Mouse (Mus musculus): Measurements from ENCODE around the gene Ccdc8. TPM values are rescaled to one million over a fixed set of nuclear protein-coding genes. Genes with fewer than 3 reads are reported as not detected.
A peak's percentile ranks its signal among the peaks of the same experiment; 100 is the strongest.

Ccdc8 gene
- polyA plus RNA-seq, 1 experiment from 2014 or later: 15.7 TPM

GRCm38 (mm10) chr7:16974018-16974417 lies 18.5 kb upstream of the Ccdc8 start:
- no peak overlapping the region for H3K27ac ChIP-seq
- no peak for TF ChIP-seq CTCF (IDR thresholded peaks at IDR 0.05; ENCODE audit: low read depth)
- no peaks in the 10 kb centered on the region for H3K36me3 ChIP-seq (ENCODE audit: insufficient read depth, low read length)
- H3K9ac ChIP-seq (ENCODE audit: low read depth, low read length): no peak overlapping the region
- H3K4me2 ChIP-seq (ENCODE audit: low read length): no peak overlapping the region
- no peaks in the 10 kb centered on the region for H3K4me1 ChIP-seq (replicated peaks; ENCODE audit: insufficient read depth, low read length)
- 58% methylated on average over 6 of the region's 6 CpGs for WGBS
- DNase-seq (ENCODE audit: low spot score) (no peak), ATAC-seq (replicated peaks; ENCODE audit: low FRiP score, low read depth) (0 out of 2 replicates have a peak, but pooled peaks have one; percentile 46)
- no peak overlapping the region for H3K4me3 ChIP-seq (replicated peaks; ENCODE audit: low read depth, low read length)
- no peaks in the 10 kb centered on the region for H3K27me3 ChIP-seq (ENCODE audit: insufficient read depth, low read length)
- H3K9me3 ChIP-seq (replicated peaks; ENCODE audit: low read length): no peaks in the 10 kb centered on the region

- Histone ChIP-seq H3K27ac (no peak overlapping the region), H3K4me2 (ENCODE audit: low read length) (no peak overlapping the region), H3K9me3 (replicated peaks; ENCODE audit: low read length) (no peaks in the 10 kb centered on the region), H3K4me1 (replicated peaks; ENCODE audit: insufficient read depth, low read length) (peaks cover 6% of the 10 kb centered on the region; the same call in 1 of the 2 replicates), H3K36me3 (ENCODE audit: insufficient read depth, low read length) (no peaks in the 10 kb centered on the region), H3K4me3 (replicated peaks; ENCODE audit: low read depth, low read length) (no peak overlapping the region), H3K27me3 (ENCODE audit: insufficient read depth, low read length) (no peaks in the 10 kb centered on the region), H3K9ac (ENCODE audit: low read depth, low read length) (no peak overlapping the region)
- TF ChIP-seq CTCF (IDR thresholded peaks at IDR 0.05; ENCODE audit: low read depth): no peak
- ATAC-seq (replicated peaks; ENCODE audit: low FRiP score, low read depth) (no peak), DNase-seq (ENCODE audit: low spot score) (no peak)
- 46% methylated on average over 8 of the region's 8 CpGs for WGBS
Observed at GRCm38 (mm10) chr7:16976298-16976697, 16.2 kb upstream of the Ccdc8 start.

- H3K4me2 ChIP-seq (ENCODE audit: low read length): no peak overlapping the region
- no peaks in the 10 kb centered on the region for H3K36me3 ChIP-seq (ENCODE audit: insufficient read depth, low read length)
- no peak for TF ChIP-seq CTCF (IDR thresholded peaks at IDR 0.05; ENCODE audit: low read depth)
- H3K9ac ChIP-seq (ENCODE audit: low read depth, low read length): no peak overlapping the region
- H3K9me3 ChIP-seq (replicated peaks; ENCODE audit: low read length): no peaks in the 10 kb centered on the region
- no peaks in the 10 kb centered on the region for H3K27me3 ChIP-seq (ENCODE audit: insufficient read depth, low read length)
- no peak overlapping the region for H3K4me3 ChIP-seq (replicated peaks; ENCODE audit: low read depth, low read length)
- ATAC-seq (replicated peaks; ENCODE audit: low FRiP score, low read depth) (no peak), DNase-seq (ENCODE audit: low spot score) (no peak)
- H3K4me1 ChIP-seq (replicated peaks; ENCODE audit: insufficient read depth, low read length): peaks cover 6% of the 10 kb centered on the region; the same call in 1 of the 2 replicates
- no peak overlapping the region for H3K27ac ChIP-seq
- 72% methylated on average over 6 of the region's 6 CpGs for WGBS
Observed at GRCm38 (mm10) chr7:16978173-16978572, 14.3 kb upstream of the Ccdc8 start.

- TF ChIP-seq CTCF (IDR thresholded peaks at IDR 0.05; ENCODE audit: low read depth): no peak
- no peaks in the 10 kb centered on the region for H3K9me3 ChIP-seq (replicated peaks; ENCODE audit: low read length)
- no peak overlapping the region for H3K4me2 ChIP-seq (ENCODE audit: low read length)
- no peak for ATAC-seq (replicated peaks; ENCODE audit: low FRiP score, low read depth)
- no peaks in the 10 kb centered on the region for H3K36me3 ChIP-seq (ENCODE audit: insufficient read depth, low read length)
- H3K4me1 ChIP-seq (replicated peaks; ENCODE audit: insufficient read depth, low read length): peaks cover 6% of the 10 kb centered on the region; the same call in 1 of the 2 replicates
- H3K4me3 ChIP-seq (replicated peaks; ENCODE audit: low read depth, low read length): no peak overlapping the region
- no peak overlapping the region for H3K27ac ChIP-seq
- H3K9ac ChIP-seq (ENCODE audit: low read depth, low read length): no peak overlapping the region
- H3K27me3 ChIP-seq (ENCODE audit: insufficient read depth, low read length): no peaks in the 10 kb centered on the region
- DNase-seq (ENCODE audit: low spot score): no peak
- 86% methylated on average over 3 of the region's 3 CpGs for WGBS
Observed at GRCm38 (mm10) chr7:16978593-16978992, 13.9 kb upstream of the Ccdc8 start.

GRCm38 (mm10) chr7:16980348-16980747 lies 12.2 kb upstream of the Ccdc8 start:
- Histone ChIP-seq H3K4me3 (replicated peaks; ENCODE audit: low read depth, low read length) (no peak overlapping the region; the same call in 1 of the 2 replicates), H3K27ac (peak overlapping the region; percentile 70), H3K4me2 (ENCODE audit: low read length) (peak overlapping the region; percentile 54), H3K4me1 (replicated peaks; ENCODE audit: insufficient read depth, low read length) (peaks cover 6% of the 10 kb centered on the region; the same call in 1 of the 2 replicates), H3K36me3 (ENCODE audit: insufficient read depth, low read length) (no peaks in the 10 kb centered on the region), H3K9me3 (replicated peaks; ENCODE audit: low read length) (no peaks in the 10 kb centered on the region), H3K27me3 (ENCODE audit: insufficient read depth, low read length) (no peaks in the 10 kb centered on the region), H3K9ac (ENCODE audit: low read depth, low read length) (peak overlapping the region; percentile 38; the same call in 1 of the 2 replicates)
- DNase-seq (ENCODE audit: low spot score): peak; percentile 54
- no peak for TF ChIP-seq CTCF (IDR thresholded peaks at IDR 0.05; ENCODE audit: low read depth)
- WGBS: 1% methylated on average over 12 of the region's 12 CpGs
- no peak for ATAC-seq (replicated peaks; ENCODE audit: low FRiP score, low read depth)

- Histone ChIP-seq H3K27me3 (ENCODE audit: insufficient read depth, low read length) (no peaks in the 10 kb centered on the region), H3K4me2 (ENCODE audit: low read length) (peak within 1 kb of the TSS; percentile 10; the same call in 1 of the 2 replicates), H3K4me1 (replicated peaks; ENCODE audit: insufficient read depth, low read length) (peaks cover 6% of the 10 kb centered on the region; the same call in 1 of the 2 replicates), H3K9ac (ENCODE audit: low read depth, low read length) (no peak within 1 kb of the TSS), H3K4me3 (replicated peaks; ENCODE audit: low read depth, low read length) (no peak within 1 kb of the TSS), H3K27ac (no peak within 1 kb of the TSS), H3K36me3 (ENCODE audit: insufficient read depth, low read length) (no peaks in the 10 kb centered on the region), H3K9me3 (replicated peaks; ENCODE audit: low read length) (no peaks in the 10 kb centered on the region)
- ATAC-seq (replicated peaks; ENCODE audit: low FRiP score, low read depth) (no peak), DNase-seq (ENCODE audit: low spot score) (peak; percentile 48)
- TF ChIP-seq CTCF (IDR thresholded peaks at IDR 0.05; ENCODE audit: low read depth): no peak
- WGBS: 26% methylated on average over 26 of the region's 26 CpGs
Observed at GRCm38 (mm10) chr7:16982859-16983568, 9.5 kb upstream of the Ccdc8 start, which contains the start of gene Gm42372. Gm42372 (plus strand) TSS chr7:16983086.
